Mouse (Mus musculus) T-helper 17 cell (primary cell): ENCODE measurements around the gene Smap2.

Experiments used
- in situ Hi-C, 2 experiments: fragments of 300-600 bp; cut with MboI, MseI; formaldehyde crosslinking; loops; 1 replicate in 1 of 2; 2 replicates in 1 of 2; pipeline ENCODE4 v1.15.1; 2025; ENCODE audit warnings: high pct_unique_total_duplicates in 2 of 2

Gene Smap2

GRCm38 (mm10) chr4:121016928-121017657 lies at the start of gene Smap2:
TSS of gene Smap2 (minus strand) at chr4:121017247.
- in situ Hi-C loops, result no loop called here

- in situ Hi-C loops, result no loop called here
Measured at GRCm38 (mm10) chr4:121065336-121065735, 48.3 kb upstream of the Smap2 start.

GRCm38 (mm10) chr4:121059218-121059617 lies 42.2 kb upstream of the Smap2 start:
- in situ Hi-C loops, result loop anchor here in 1 of 2 experiments (5.0 kb wide), 1 partner anchor 217 kb away; no protein-coding TSS in a partner anchor

- in situ Hi-C loops, result loop anchor here in 1 of 2 experiments (5.0 kb wide), 1 partner anchor 215 kb away; no protein-coding TSS in a partner anchor
Measured at GRCm38 (mm10) chr4:121057032-121057431, 40.0 kb upstream of the Smap2 start.

GRCm38 (mm10) chr4:121056342-121056741 lies 39.3 kb upstream of the Smap2 start:
- in situ Hi-C loops, result loop anchor here in 1 of 2 experiments (5.0 kb wide), 1 partner anchor 214 kb away; no protein-coding TSS in a partner anchor

- in situ Hi-C loops, result no loop called here
Measured at GRCm38 (mm10) chr4:121052454-121053323, 35.6 kb upstream of the Smap2 start.

GRCm38 (mm10) chr4:121051863-121052262 lies 34.8 kb upstream of the Smap2 start:
- in situ Hi-C loops, result no loop called here

GRCm38 (mm10) chr4:121042946-121043345 lies 25.9 kb upstream of the Smap2 start:
- in situ Hi-C loops, result no loop called here

- in situ Hi-C loops, result no loop called here
Measured at GRCm38 (mm10) chr4:121042472-121042871, 25.4 kb upstream of the Smap2 start.

GRCm38 (mm10) chr4:121040897-121041671 lies 24.0 kb upstream of the Smap2 start:
- in situ Hi-C loops, result no loop called here

- in situ Hi-C loops, result no loop called here
Measured at GRCm38 (mm10) chr4:121040323-121040722, 23.3 kb upstream of the Smap2 start.

- in situ Hi-C loops, result loop anchor here in 1 of 2 experiments (5.0 kb wide), 1 partner anchor 192 kb away; no protein-coding TSS in a partner anchor
Measured at GRCm38 (mm10) chr4:121039331-121040115, 22.5 kb upstream of the Smap2 start, which contains the start of gene Col9a2. TSS of gene Col9a2 (plus strand) at chr4:121039385.

GRCm38 (mm10) chr4:121033006-121033405 lies 16.0 kb upstream of the Smap2 start:
- in situ Hi-C loops, result loop anchor here in 1 of 2 experiments (5.0 kb wide), 1 partner anchor 46 kb away; no protein-coding TSS in a partner anchor

GRCm38 (mm10) chr4:121031440-121031839 lies 14.4 kb upstream of the Smap2 start:
- in situ Hi-C loops, result loop anchor here in 1 of 2 experiments (5.0 kb wide), 1 partner anchor 44 kb away; no protein-coding TSS in a partner anchor

GRCm38 (mm10) chr4:121029632-121030031 lies 12.6 kb upstream of the Smap2 start:
- in situ Hi-C loops, result loop anchor here (5.0 kb wide), 1 partner anchor 42 kb away; no protein-coding TSS in a partner anchor

- in situ Hi-C loops, result loop anchor here in 1 of 2 experiments (5.0 kb wide), 1 partner anchor 42 kb away; no protein-coding TSS in a partner anchor
Measured at GRCm38 (mm10) chr4:121028659-121029392, 11.8 kb upstream of the Smap2 start.

- in situ Hi-C loops, result loop anchor here in 1 of 2 experiments (5.0 kb wide), 1 partner anchor 41 kb away; no protein-coding TSS in a partner anchor
Measured at GRCm38 (mm10) chr4:121028146-121028545, 11.1 kb upstream of the Smap2 start.

GRCm38 (mm10) chr4:121025681-121026080 lies 8.6 kb upstream of the Smap2 start:
- in situ Hi-C loops, result loop anchor here in 1 of 2 experiments (5.0 kb wide), 1 partner anchor 38 kb away; no protein-coding TSS in a partner anchor

- in situ Hi-C loops, result no loop called here
Measured at GRCm38 (mm10) chr4:121023941-121024340, 6.9 kb upstream of the Smap2 start.
